Mouse (Mus musculus): Measurements from ENCODE around the gene Amer1.

Gene Amer1

DNA sequence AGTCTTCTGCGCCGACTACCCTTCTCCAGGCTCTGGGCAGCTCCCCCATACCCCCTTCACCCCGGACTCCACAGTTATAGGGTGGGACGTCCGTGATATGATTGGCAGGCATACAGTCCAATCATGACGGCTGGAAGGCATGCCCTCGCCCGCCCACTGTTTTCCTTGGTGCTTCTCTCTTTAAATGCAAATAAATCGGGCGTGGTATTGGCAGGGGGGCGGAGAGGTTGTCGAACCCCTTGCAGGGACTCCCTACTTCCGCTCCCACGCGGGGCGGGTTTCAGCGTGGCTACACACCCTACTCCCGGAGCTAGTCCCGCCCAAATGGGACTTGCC, at the start of gene Amer1:
TSS of gene Amer1 (minus strand) at position 97 of the 336 bp plus-strand sequence.
- peak; percentile 84 to 86 for DNase-seq (ENCODE audit: low spot score in 2 of 2)

DNA sequence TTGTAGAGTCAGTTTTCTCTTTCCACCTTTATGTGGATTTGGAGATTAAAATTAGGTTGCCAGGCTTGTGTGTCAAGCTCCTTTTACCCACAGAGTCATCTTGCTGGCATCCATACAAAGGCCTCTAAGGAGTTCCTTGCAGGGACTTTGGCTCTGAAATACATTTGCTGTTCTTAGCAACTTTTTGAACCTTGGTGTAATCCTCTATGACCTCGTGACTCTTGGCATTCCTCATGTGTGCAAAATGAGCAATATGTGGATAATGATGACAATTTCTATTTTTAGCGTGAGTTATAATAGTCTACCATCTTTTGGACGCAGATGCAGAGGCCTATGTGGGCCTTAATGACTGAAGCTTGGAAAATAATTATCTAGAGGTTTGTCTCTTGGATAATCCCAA, 12.5 kb upstream of the Amer1 start:
- DNase-seq (ENCODE audit: low spot score in 2 of 2), result no peak

DNA sequence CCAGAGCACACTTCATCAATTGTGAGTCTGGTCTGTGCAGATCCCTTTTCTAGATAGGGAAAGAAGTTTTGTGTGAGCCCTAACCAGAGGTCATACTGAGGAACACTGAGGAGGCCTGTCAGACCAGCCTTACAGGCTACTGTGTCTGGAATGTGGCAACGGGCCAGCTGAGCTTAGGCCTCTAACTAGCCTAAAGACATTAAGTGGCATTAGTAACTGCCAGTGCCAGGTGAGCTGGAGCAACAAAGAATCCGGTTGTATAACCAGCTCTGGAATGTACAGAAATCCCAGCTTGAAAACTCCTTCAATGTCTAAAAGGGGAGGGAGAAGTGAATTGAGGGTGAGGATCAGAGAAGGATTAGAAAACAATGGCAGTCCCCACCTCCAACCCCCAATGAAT, 1.2 kb upstream of the Amer1 start:
- no peak for DNase-seq (ENCODE audit: low spot score in 2 of 2)

DNA sequence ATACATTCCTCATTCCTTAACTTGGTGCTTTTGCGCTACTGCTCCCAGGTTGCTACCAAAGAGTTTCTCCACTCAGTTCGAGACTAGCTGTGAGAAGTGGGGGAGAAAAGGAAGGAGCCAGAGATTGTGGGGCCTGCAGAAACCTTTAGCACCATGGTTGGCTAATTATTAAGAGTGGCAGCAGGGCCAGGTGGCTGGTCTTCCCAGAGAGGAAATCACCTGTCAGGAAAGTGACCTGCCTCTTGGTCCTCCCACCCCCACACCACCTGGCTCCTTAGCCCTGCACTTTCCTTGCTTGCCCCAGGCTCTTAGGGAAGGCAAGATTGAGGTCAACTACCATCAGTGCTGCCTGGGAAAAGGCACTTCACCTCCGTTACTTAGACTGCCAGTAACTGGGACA, 469 bp upstream of the Amer1 start:
- no peak for DNase-seq (ENCODE audit: low spot score in 2 of 2)

DNA sequence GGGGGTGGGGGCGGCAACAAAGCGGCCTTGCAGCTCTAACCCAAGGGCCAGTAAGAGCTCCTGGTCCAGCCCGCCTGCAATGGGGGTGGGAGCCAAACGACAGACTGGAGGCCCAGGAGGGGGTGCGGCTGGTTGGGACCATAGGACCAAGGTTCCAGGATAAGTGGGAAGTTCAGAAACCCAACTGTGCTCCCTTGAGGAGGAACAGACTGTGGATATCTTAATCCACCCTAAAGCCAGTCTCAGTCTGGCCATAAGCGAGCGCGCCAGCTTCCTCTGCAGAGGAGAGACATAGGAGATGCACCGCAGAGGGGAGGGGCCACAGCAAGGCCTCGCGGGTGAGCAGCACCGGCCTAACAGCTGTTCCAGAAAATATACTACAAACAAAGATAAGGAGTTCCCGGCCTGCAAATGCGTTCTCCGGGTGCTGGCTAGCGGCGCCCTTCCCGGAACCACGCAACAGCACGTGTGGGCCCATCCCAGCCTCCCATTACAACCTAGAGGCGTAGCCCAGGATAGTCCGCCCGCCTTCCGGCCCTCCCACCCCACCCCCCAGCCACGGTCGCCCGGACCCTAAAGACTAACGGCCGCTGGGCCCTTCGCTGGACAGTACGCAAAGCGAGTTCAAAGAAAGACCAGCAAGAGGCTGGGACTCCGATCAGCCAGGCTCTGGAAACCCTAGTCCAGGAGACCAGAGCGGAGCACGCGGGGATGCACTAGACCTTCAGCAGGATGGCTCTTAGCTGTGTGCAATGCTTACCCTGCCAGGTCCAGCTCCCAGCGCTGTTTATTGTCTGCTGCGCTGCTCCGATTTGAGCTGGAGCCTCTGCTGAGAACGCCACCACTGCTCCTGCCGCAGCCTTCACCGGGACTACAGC, 535 bp downstream of the Amer1 start:
- DNase-seq (ENCODE audit: low spot score in 2 of 2), result peak; percentile 12 to 16

DNA sequence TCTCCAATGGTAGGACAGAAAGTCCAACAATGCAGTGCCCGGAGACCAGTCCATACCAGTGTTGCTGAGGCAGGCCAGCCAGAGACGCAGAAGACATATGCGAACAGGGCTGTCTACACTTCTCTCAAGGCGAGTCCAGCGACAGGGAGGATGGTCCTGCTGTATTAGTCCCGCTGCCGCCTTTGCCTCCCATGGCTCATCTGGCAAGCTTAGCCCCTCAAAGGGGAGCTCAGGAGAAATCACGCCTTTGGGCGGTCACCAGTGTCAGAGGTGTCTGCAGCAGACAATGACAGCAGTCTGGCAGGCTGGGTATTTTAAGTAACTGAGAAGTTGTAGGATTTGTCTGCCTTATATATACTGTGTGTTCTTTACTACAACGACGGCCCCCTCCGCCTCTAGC, 1.3 kb downstream of the Amer1 start:
- no peak for DNase-seq (ENCODE audit: low spot score in 2 of 2)

DNA sequence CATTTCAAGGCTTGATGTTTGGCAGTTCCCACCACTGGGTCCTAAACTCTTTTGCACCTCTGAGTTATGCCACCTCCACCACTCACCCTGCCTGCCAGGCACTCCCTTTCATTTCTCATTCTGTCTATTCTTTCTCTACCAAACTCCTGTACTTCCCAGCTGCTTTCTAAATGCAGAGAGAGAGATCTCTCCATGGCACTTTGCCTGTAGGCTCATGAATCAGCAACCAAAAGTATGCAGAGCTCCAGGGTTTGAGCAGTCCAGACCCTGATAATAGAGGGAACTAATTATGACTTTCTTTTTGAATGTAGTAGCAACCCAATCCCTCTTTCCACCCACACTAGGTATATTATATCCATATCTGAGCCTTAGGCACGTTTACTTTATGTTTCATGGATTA, 2.4 kb downstream of the Amer1 start:
- DNase-seq (ENCODE audit: low spot score in 2 of 2), result no peak

DNA sequence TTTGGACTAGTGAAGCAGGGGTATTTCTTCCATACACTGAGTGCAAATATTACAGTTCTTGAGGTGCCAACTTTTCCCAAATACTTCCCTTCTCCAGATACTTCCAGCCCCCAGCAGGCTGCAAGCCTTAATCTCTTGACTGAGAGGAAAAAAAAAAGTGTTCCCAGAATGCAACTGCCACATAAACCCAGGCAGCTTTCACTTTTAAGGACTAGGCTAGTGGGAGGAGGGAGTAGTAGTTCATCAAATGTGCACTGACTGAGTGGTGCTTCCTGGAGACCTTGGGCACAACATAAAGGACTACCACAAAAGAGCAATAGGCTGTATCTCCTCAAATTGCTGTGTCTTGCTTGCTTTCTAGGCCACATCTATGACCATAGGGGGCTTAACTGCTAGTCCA, 3.4 kb downstream of the Amer1 start:
- DNase-seq (ENCODE audit: low spot score in 2 of 2), result no peak

DNA sequence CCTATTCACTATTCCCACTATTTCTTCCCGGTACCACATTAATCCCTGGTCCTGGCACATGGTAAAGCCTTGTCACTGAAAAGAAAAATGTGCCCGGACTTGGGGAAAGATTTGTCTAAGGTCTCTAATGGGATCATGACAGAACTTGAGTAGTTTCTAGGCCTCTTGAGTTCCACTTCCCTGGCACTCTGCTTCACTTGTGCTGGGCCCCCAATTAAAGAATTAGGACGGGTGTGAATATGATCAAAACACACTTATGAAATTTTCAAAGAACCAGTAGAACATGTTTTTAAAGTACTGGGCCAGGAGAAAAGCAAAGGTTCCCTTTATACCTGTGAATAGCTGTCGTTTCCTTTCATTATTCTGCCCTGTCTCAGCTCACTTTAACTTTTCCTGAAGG, 6.2 kb downstream of the Amer1 start:
- no peak for DNase-seq (ENCODE audit: low spot score in 2 of 2)

DNA sequence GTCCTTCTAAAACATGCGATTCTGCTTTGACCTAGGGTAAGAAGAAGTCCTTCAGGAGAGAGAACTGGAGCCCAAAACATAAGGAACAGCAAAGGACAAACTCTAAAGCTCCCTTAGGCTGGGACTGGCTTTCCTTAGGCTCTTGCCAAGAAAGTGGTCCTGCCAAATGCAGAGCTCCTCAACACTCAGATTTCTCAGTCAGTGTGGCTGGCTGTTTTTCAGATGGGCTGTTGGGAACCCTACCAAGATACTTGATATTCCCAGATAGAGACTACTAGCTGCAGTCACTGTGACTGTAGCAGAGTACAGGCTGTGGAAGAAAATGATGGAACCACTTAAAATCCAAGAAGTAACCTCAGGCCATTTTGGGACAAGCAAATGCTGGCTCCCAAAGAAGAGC, 7.4 kb downstream of the Amer1 start:
- DNase-seq (ENCODE audit: low spot score in 2 of 2), result no peak

DNA sequence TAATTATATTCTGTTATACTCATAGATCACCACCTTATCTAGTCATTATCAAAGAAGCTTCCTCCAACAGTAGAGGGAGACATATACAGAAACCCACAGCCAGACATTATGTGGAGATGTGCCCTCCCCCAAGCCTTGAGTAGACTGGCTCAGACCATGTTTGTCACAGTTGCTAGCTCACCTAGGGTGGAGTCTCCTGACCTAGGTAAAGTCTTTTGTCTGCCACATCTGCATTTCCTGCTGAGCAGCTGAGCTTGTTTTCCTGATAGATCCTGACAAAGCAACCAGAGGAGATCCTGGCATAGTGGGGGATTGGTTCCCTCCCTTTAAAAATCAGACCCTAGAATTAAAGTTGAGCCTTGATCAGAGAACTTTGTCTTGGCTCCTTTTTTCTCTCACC, 71.6 kb downstream of the Amer1 start:
- DNase-seq (ENCODE audit: low spot score in 2 of 2), result no peak
